In genomic region chr17:12791420-12791819, GRCm38 (mm10) we compare ENCODE assay signal across 9 mouse cellular contexts. TPM values are rescaled to one million over a fixed set of nuclear protein-coding genes. Genes with fewer than 3 reads are reported as not detected.
A peak's percentile ranks its signal among the peaks of the same experiment; 100 is the strongest.
DNase-seq lines count a peak whose midpoint lies in the region; ATAC-seq lines count a peak whose summit lies in the region.
"Had no signal": no experiment of that assay in that cellular context is flagged by ENCODE, and none has a peak within 500 bp of the region (broad histone marks: within the 10 kb centered on the region; RNA-seq: fewer than 3 reads in every experiment).

No protein-coding gene starts in this region.

- H3K9ac ChIP-seq in liver, embryonic 11.5 days (ENCODE audit: low read depth, low read length) = no peak overlapping the region
- H3K9ac ChIP-seq in intestine, embryonic 14.5 days (ENCODE audit: low read length) = no peak overlapping the region
- H3K9ac ChIP-seq: liver, embryonic 14.5 days had no signal

- WGBS in liver, embryonic 11.5 days = 45% methylated on average over 4 of the region's 4 CpGs
- 22% methylated on average over 4 of the region's 4 CpGs for WGBS in intestine, embryonic 14.5 days

- peaks cover 6% of the 10 kb centered on the region for H3K9me3 ChIP-seq in liver, embryonic 11.5 days (ENCODE audit: control insufficient read depth, low read length)
- H3K9me3 ChIP-seq in intestine, embryonic 14.5 days (ENCODE audit: control insufficient read depth, low read length) = 0 out of 2 replicates have a peak, but pooled peaks cover 4% of the 10 kb centered on the region

- H3K27me3 ChIP-seq in liver, embryonic 11.5 days (replicated peaks; ENCODE audit: control insufficient read depth, insufficient read depth, low read length) = no peaks in the 10 kb centered on the region
- H3K27me3 ChIP-seq in intestine, embryonic 14.5 days (replicated peaks; ENCODE audit: control insufficient read depth, insufficient read depth, low read length) = no peaks in the 10 kb centered on the region

- peaks cover 39% of the 10 kb centered on the region for H3K4me1 ChIP-seq in liver, embryonic 11.5 days (replicated peaks; ENCODE audit: control insufficient read depth, insufficient read depth, low read length)
- peaks cover 58% of the 10 kb centered on the region for H3K4me1 ChIP-seq in intestine, embryonic 14.5 days (replicated peaks; ENCODE audit: control insufficient read depth, insufficient read depth, low read length)

- peaks cover 4% of the 10 kb centered on the region for H3K36me3 ChIP-seq in liver, embryonic 11.5 days (ENCODE audit: control insufficient read depth, insufficient read depth, low read length)
- H3K36me3 ChIP-seq in intestine, embryonic 14.5 days (ENCODE audit: control insufficient read depth, insufficient read depth, low read length) = no peaks in the 10 kb centered on the region

- H3K27ac ChIP-seq in liver, embryonic 11.5 days (ENCODE audit: low read depth, low read length) = peak overlapping the region; percentile 76
- peak overlapping the region; percentile 94 for H3K27ac ChIP-seq in intestine, embryonic 14.5 days (ENCODE audit: low read depth)
- H3K27ac ChIP-seq: liver, embryonic 14.5 days had no signal

- no peak overlapping the region for H3K4me2 ChIP-seq in liver, embryonic 11.5 days
- 0 out of 2 replicates have a peak overlapping the region, but pooled peaks have one; percentile 22 for H3K4me2 ChIP-seq in intestine, embryonic 14.5 days (ENCODE audit: low read length)

- no peak overlapping the region for H3K4me3 ChIP-seq in liver, embryonic 11.5 days (ENCODE audit: low read depth, low read length)
- no peak overlapping the region for H3K4me3 ChIP-seq in intestine, embryonic 14.5 days (ENCODE audit: low read depth, low read length)

- DNase-seq in liver, embryonic 11.5 days (ENCODE audit: low spot score) = no peak
- no peak for DNase-seq in liver
- DNase-seq in gastrocnemius, postnatal 10 days = peak; percentile 13
- DNase-seq in intestine, embryonic 14.5 days (ENCODE audit: low spot score) = no peak
- DNase-seq in lung, postnatal 10 days = peak; percentile 58
- no peak for DNase-seq in layer of hippocampus, postnatal 14 days (ENCODE audit: low spot score in 2 of 2)
- no peak for DNase-seq in cerebellum, adult 9-10 months
- DNase-seq in thymus, postnatal 4 days = no peak

- ATAC-seq in liver, embryonic 11.5 days (replicated peaks; ENCODE audit: low FRiP score) = no peak
- no peak for ATAC-seq in intestine, embryonic 14.5 days (replicated peaks; ENCODE audit: low FRiP score, low TSS enrichment, low read depth)

RNA-seq across cellular contexts. Expression of gene Igf2r, which starts 22.0 kb away (rescaled TPM):
- polyA plus RNA-seq in liver, embryonic 11.5 days (2014; fragmentation: Nextera tagmentation; extraction: Ambion mirVana) = 41.8 and 43.7 TPM in 2 replicates
- 100 to 1,000 TPM in 1 of 2 experiments, 10 to 100 TPM in 1; 92.0 to 114 TPM for total RNA-seq in gastrocnemius, postnatal 10 days (2021)
- 52.3 and 52.8 TPM in 2 replicates for polyA plus RNA-seq in intestine, embryonic 14.5 days (2014; fragmentation: Nextera tagmentation; extraction: Ambion mirVana)
- 10 to 100 TPM; 28.1 TPM for total RNA-seq in layer of hippocampus, postnatal 14 days (2021)

Comparison
In these comparisons a context has a peak if more than half of its experiments do, and no peak if none do; other contexts are left out.
1. DNase-seq: peak in gastrocnemius, postnatal 10 days (single experiment) and lung, postnatal 10 days (single experiment); none in liver, embryonic 11.5 days (single experiment), liver (single experiment), intestine, embryonic 14.5 days (single experiment), layer of hippocampus, postnatal 14 days (0 of 2), cerebellum, adult 9-10 months (single experiment) and thymus, postnatal 4 days (single experiment).